Mouse (Mus musculus) embryonic facial prominence, embryonic 10.5 days (tissue): ENCODE measurements at regions not wholly inside any gene's neighbourhood (a gene's known extent, or its start where the extent isn't known, plus 50 kb on each side); places are given as distances from the start of the nearest gene placed in this dataset.

Source experiments
- DNase-seq: peaks from one replicate; pipeline ENCODE4 v3.0.0-alpha.2; 2017; ENCODE audit warnings: low spot score
- H3K27ac ChIP-seq: fragments of 300-500 bp; sonication (generic); replicated peaks from 2 replicates; pipeline ENCODE4 v1.5.1; 2016; ENCODE audit warnings: mild to moderate bottlenecking
- H3K27me3 ChIP-seq: fragments of 300-500 bp; sonication (generic); replicated peaks from 2 replicates; pipeline ENCODE4 v1.6.1; 2016; ENCODE audit warnings: low read depth, mild to moderate bottlenecking; ENCODE audit not compliant: poor library complexity, severe bottlenecking
- H3K36me3 ChIP-seq: fragments of 300-500 bp; sonication (generic); replicated peaks from 2 replicates; pipeline ENCODE4 v1.6.1; 2016; ENCODE audit warnings: mild to moderate bottlenecking, moderate library complexity
- H3K4me1 ChIP-seq: fragments of 300-500 bp; sonication (generic); 2 replicates; pipeline ENCODE4 v1.6.1; 2016
- H3K4me3 ChIP-seq: fragments of 300-500 bp; sonication (generic); 2 replicates; pipeline ENCODE4 v1.5.1; 2016; ENCODE audit warnings: mild to moderate bottlenecking, moderate library complexity
- H3K9me3 ChIP-seq: fragments of 300-500 bp; sonication (generic); 2 replicates; pipeline ENCODE4 v1.6.1; 2016; ENCODE audit warnings: mild to moderate bottlenecking
- WGBS: fragments of 180-500 bp; shearing (Covaris S2); methylation state at CpG from one replicate; pipeline ENCODE4 v1.1.7; 2016; 5-methylcytosine and 5-hydroxymethylcytosine counted together

DNA sequence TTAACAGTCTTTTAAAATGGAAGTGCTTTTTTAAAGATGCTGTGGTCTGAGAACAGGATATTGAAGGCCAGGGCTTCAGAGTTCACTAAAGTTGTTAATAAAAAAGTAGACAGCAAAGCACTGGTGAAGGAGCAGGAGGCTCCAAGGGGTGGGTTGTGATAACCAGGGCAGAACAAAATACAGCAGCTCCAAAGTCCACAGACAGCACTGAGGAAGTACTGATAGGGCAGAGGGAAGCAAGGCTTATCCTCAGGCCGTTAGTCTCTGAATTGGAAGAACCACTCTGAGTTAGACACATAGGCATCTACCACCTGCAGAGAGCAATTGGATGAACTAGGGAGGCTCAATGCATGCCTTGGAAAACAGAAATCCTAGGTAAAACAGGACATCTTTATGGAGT lies 62.1 kb downstream of the P2ry1 start:
- 68% methylated on average over 1 of the region's 1 CpGs for WGBS
- H3K4me3 ChIP-seq = no peak overlapping the region

DNA sequence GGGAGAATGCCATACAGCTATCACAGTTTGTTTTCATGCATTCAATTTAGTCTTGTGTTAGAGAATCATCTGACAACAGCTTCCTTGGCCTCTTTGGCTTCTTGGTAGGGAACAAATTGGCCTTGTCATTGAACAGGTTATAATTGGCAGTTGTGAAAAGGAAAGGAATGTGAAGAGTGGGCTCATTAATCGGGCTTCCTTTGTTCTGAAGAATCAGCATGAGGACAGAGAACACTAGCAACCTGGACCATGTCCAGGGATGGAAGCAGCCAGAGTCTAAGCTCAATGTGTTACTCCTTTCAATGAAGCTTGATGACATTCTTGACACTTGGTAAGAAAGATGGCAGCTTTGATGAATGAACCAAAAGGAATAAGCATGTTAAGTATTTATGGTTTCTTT lies 64.5 kb downstream of the P2ry1 start:
- 77% methylated on average over 1 of the region's 1 CpGs for WGBS
- H3K4me3 ChIP-seq = no peak overlapping the region
- no peak overlapping the region for H3K27ac ChIP-seq
- H3K9me3 ChIP-seq = no peaks in the 10 kb centered on the region
- no peaks in the 10 kb centered on the region for H3K27me3 ChIP-seq
- DNase-seq = no peak
- H3K36me3 ChIP-seq = no peaks in the 10 kb centered on the region
- no peaks in the 10 kb centered on the region for H3K4me1 ChIP-seq

More for the DNA sequence above, 62.1 kb downstream of the P2ry1 start:
- H3K27me3 ChIP-seq = no peaks in the 10 kb centered on the region
- DNase-seq = no peak
- no peaks in the 10 kb centered on the region for H3K36me3 ChIP-seq
- H3K27ac ChIP-seq = no peak overlapping the region
- no peaks in the 10 kb centered on the region for H3K4me1 ChIP-seq
- H3K9me3 ChIP-seq = no peaks in the 10 kb centered on the region

DNA sequence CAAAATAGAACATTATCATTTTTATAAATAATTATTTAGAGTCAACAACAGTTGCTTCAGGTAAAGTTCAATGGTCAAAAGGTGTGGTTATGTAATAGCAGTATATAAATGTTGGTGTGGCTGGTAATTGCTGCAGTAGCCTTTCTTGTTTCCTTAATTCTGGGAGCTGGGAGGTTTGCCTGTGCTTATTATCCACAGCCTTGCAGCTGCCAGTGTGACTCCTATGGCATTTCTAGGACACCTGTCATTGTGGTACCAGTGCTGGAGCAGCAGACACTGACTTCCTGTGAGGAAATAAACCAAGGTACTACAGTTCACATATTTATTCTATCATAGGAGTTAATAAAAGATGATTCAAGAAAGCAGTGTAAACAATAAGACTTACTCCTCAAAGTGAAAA lies 65.6 kb downstream of the P2ry1 start:
- Histone ChIP-seq H3K36me3 (no peaks in the 10 kb centered on the region), H3K4me1 (no peaks in the 10 kb centered on the region), H3K27me3 (no peaks in the 10 kb centered on the region), H3K4me3 (no peak overlapping the region), H3K9me3 (no peaks in the 10 kb centered on the region), H3K27ac (no peak overlapping the region)
- no peak for DNase-seq

DNA sequence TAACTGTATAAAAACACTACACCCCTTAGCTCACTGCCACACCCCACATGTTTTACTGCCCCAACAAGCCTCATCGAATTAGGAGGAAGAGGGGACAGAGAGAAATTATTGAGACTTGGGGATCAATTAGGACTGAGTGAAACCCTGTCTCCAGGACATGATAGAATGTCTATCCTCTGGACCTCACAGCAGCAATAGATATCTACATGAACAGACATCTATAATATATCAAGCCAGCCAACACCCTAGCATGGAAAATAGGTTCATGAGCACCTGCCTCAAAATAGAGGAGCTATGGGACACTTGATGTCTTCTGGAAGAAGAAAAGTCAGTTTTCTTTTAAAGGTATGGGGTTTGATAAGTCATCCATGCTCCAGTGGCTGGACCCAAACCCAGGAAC lies 68.4 kb downstream of the P2ry1 start:
- WGBS = 93% methylated on average over 1 of the region's 1 CpGs
- no peaks in the 10 kb centered on the region for H3K27me3 ChIP-seq
- no peak overlapping the region for H3K4me3 ChIP-seq
- DNase-seq = no peak
- no peaks in the 10 kb centered on the region for H3K36me3 ChIP-seq
- H3K4me1 ChIP-seq = no peaks in the 10 kb centered on the region
- no peaks in the 10 kb centered on the region for H3K9me3 ChIP-seq
- H3K27ac ChIP-seq = no peak overlapping the region

DNA sequence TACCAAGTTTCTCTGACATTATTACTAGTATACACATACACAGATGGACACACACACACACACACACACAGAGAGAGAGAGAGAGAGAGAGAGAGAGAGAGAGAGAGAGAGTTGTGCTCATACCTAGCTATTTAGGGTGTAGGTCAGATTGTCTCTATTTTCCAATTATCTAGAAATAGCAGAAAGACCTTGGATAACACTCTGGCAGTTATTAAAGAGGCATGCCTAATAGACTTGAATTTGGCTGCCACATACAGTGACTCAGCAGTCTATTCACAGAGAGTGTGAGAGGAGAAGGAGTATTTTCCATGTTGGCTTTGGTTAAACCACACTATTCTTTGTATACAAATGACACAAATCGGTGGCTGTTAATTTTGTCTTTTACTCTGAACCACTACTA lies 69.7 kb downstream of the P2ry1 start:
- H3K36me3 ChIP-seq = no peaks in the 10 kb centered on the region
- no peaks in the 10 kb centered on the region for H3K4me1 ChIP-seq
- H3K27ac ChIP-seq = no peak overlapping the region
- no peak overlapping the region for H3K4me3 ChIP-seq
- H3K27me3 ChIP-seq = no peaks in the 10 kb centered on the region
- 90% methylated on average over 1 of the region's 1 CpGs for WGBS
- H3K9me3 ChIP-seq = no peaks in the 10 kb centered on the region
- DNase-seq = no peak

DNA sequence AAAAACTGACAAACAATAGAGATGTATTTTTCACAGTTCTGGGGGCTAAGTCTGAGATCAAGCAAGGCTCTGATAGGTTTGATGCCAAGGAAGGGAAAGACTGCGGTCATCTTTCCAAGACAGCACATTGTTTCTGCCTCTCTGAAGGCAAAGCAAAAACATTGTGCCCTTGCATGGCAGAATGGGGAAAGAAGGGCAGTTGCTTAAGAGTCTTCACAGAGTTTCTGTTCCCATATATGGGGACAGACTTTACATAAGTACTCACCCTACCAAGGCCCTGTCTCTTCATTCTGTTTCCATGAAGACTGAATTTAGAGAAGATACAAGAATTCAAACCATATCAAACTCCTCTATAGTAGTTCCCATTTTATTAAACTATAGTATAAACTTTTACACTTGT lies 70.5 kb downstream of the P2ry1 start:
- DNase-seq = no peak
- Histone ChIP-seq H3K4me3 (no peak overlapping the region), H3K4me1 (no peaks in the 10 kb centered on the region), H3K36me3 (no peaks in the 10 kb centered on the region), H3K9me3 (no peaks in the 10 kb centered on the region), H3K27ac (no peak overlapping the region), H3K27me3 (no peaks in the 10 kb centered on the region)
- 92% methylated on average over 1 of the region's 1 CpGs for WGBS

DNA sequence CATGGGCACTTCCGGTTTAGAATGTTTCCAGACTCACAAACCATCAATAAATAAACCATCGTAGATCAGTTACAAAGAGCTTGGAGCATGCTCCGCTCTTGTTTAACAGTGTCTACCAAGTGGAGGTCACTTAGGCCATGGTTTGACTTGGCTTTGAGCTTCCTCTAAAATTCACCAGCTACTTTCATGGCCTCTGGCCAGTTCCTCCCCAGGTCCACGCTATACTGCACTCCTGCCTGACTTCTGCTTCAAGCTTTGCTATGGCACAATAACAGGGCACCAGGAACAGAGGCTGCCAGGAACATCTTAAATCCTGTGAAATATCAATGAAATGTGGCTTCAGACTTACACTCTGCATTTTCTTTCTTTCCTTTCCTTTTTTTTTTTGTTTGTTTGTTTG lies 71.2 kb downstream of the P2ry1 start:
- Histone ChIP-seq H3K4me3 (no peak overlapping the region), H3K27me3 (no peaks in the 10 kb centered on the region), H3K4me1 (no peaks in the 10 kb centered on the region), H3K27ac (no peak overlapping the region), H3K9me3 (no peaks in the 10 kb centered on the region), H3K36me3 (no peaks in the 10 kb centered on the region)
- 86% methylated on average over 4 of the region's 4 CpGs for WGBS
- DNase-seq = no peak

DNA sequence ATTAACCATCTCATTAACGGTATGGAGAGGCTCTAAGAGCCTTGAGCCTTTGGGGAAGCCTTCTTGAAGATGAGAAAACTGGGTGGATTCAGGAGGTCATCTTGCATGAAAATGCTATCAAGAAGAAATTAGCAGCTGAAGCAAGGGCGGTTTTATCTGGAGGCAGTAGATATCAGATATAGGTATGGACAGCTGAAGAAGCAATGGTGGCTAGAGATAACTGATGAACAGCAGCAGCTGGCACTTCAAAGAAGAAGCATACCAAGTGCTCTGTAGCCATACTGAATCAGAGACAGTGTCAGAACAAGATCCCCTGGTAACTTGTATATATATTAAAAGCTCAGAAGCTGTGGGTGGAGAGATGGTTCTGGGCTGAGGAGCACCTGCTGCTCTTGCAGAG lies 73.2 kb downstream of the P2ry1 start:
- Histone ChIP-seq H3K27me3 (no peaks in the 10 kb centered on the region), H3K9me3 (no peaks in the 10 kb centered on the region), H3K4me3 (no peak overlapping the region), H3K36me3 (no peaks in the 10 kb centered on the region), H3K27ac (no peak overlapping the region), H3K4me1 (no peaks in the 10 kb centered on the region)
- 70% methylated on average over 2 of the region's 2 CpGs for WGBS
- no peak for DNase-seq

DNA sequence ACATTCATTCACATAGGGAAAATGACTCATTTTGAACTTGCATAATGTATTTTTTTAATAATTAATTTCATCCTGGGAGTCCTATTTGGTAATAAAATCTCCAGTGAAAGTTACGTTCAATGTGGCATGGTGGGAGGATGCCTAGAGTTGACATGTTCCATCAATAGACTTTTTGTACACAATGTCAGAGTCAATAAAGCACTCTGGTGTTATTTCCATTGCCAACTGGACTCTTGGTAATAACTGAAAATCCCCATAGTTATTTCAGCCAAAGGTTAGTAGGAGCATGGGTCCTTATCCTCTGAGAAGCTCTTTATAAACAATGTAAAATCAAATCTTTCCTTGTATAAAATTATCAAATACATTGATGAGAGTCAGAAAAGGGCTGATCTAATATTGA lies 87.3 kb downstream of the P2ry1 start:
- Histone ChIP-seq H3K4me3 (no peak overlapping the region), H3K36me3 (no peaks in the 10 kb centered on the region), H3K4me1 (no peaks in the 10 kb centered on the region), H3K27me3 (no peaks in the 10 kb centered on the region), H3K27ac (no peak overlapping the region), H3K9me3 (no peaks in the 10 kb centered on the region)
- DNase-seq = no peak
- 92% methylated on average over 1 of the region's 1 CpGs for WGBS

DNA sequence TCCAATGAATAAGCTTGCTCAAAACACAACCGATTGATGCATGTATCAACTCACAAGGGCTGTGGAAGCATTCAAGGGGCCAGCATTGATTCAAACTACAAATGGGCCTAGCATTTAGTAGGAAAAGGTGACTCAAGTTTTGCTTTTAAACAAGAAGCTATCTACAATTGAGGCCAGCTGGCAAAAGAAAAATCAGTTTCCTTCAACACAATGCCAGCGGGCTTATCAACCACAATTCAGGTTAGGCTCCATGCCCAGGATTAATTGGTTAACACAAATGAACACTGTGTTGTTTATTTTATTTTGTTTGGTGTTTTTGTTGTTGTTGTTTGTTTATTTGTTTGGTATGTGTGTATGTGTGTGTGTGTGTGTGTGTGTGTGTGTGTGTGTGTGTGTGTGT lies 89.4 kb downstream of the P2ry1 start:
- WGBS = 95% methylated on average over 2 of the region's 2 CpGs
- Histone ChIP-seq H3K27me3 (no peaks in the 10 kb centered on the region), H3K36me3 (no peaks in the 10 kb centered on the region), H3K4me3 (no peak overlapping the region), H3K27ac (no peak overlapping the region), H3K9me3 (no peaks in the 10 kb centered on the region), H3K4me1 (no peaks in the 10 kb centered on the region)
- DNase-seq = no peak

DNA sequence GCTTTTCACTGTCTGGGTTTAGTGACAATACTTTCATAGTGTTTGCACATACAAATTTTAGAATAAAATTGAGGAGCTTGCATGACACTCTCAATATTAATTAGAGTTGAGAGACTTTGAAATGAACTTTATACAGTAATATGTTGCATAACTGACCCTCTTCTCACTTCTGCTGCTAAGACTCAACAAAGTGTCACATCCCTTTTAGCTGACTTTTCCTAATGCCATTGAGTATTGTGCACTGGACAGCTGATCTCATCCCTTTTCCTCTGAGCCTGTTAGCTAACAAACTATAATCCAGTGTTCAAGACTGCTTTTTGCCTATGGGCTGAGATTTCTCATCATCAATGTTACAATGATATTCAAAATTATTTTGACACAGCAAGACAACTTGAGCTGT lies 113.8 kb downstream of the P2ry1 start:
- DNase-seq = no peak
- H3K27me3 ChIP-seq = no peaks in the 10 kb centered on the region

DNA sequence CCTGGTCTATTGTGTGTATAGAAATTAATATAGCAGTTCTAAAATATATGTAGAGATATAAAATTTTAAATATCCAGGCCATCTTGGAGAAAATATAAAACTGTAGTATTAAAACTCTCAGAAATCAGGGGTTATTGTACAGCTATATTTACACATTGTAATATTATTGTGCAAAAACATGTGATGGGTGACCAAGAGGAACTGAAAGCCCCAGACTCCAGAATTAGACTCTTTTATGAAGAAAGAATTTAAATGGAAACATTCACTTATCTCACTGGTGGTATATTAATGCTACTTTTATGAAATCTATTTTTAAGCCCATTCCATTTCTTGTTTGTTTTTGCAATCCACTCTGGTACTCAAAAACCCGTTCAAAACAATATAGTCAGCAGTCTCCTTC lies 130.5 kb downstream of the P2ry1 start:
- Histone ChIP-seq H3K9me3 (no peaks in the 10 kb centered on the region), H3K4me3 (no peak overlapping the region), H3K4me1 (no peaks in the 10 kb centered on the region), H3K27me3 (no peaks in the 10 kb centered on the region), H3K27ac (no peak overlapping the region), H3K36me3 (no peaks in the 10 kb centered on the region)
- DNase-seq = no peak
- 66% methylated on average over 1 of the region's 1 CpGs for WGBS

More for the DNA sequence above, 113.8 kb downstream of the P2ry1 start:
- Histone ChIP-seq H3K36me3 (no peaks in the 10 kb centered on the region), H3K4me3 (no peak overlapping the region), H3K4me1 (no peaks in the 10 kb centered on the region), H3K9me3 (no peaks in the 10 kb centered on the region), H3K27ac (no peak overlapping the region)

DNA sequence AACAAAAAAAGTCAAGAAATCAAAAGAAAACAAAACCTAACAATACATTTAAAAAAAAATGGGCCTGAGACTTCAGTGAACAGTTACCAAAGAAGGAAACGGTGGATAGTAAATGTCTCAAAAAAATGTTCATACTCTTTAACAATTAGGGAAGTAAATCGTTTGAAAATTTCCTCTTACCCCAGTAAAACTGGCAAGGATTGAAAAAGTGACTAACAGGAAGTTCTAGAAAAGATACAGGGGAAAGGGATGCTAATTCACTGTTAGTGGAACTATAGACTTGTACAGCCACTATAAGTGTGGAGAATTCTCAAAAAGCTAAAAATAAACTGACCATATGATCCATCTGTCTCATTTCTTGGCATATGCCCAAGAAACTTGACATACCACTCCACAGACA lies 151.5 kb downstream of the P2ry1 start:
- no peak overlapping the region for H3K4me3 ChIP-seq
- WGBS = 84% methylated on average over 2 of the region's 2 CpGs
- no peaks in the 10 kb centered on the region for H3K9me3 ChIP-seq
- no peak for DNase-seq
- H3K36me3 ChIP-seq = no peaks in the 10 kb centered on the region
- H3K27ac ChIP-seq = no peak overlapping the region
- no peaks in the 10 kb centered on the region for H3K27me3 ChIP-seq
- no peaks in the 10 kb centered on the region for H3K4me1 ChIP-seq

DNA sequence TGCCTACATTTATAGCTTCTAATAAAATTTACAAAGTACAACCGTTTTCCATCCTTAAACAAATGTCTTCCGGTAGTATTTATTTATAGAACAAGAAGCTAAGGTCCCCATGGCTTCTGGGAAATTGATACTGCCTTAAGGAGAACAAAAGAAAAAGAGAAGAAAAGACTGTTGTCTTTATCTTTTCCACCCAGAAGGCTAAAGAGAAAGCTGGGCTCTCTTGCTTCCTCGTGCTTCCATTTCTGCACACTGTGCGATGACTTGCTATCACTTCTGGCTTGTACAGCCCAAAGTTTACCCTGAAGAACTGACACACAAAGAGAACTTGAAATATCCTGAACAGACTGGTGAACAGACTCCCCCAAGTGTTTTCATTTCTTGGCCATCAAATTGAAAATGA lies 157.2 kb downstream of the P2ry1 start:
- Histone ChIP-seq H3K4me1 (no peaks in the 10 kb centered on the region), H3K36me3 (no peaks in the 10 kb centered on the region), H3K9me3 (no peaks in the 10 kb centered on the region), H3K27ac (no peak overlapping the region), H3K27me3 (no peaks in the 10 kb centered on the region), H3K4me3 (no peak overlapping the region)
- 74% methylated on average over 4 of the region's 4 CpGs for WGBS
- DNase-seq = no peak
